Mouse (Mus musculus): ENCODE data around the gene H3f3b. TPM values are rescaled to one million over a fixed set of nuclear protein-coding genes. Genes with fewer than 3 reads are reported as not detected.
A peak's percentile ranks its signal among the peaks of the same experiment; 100 is the strongest.

Gene H3f3b
- polyA plus RNA-seq, 1 experiment from 2014 or later = 1,982 TPM

- Histone ChIP-seq H3K9me3 (ENCODE audit: control insufficient read depth, low read length) (no peaks in the 10 kb centered on the region), H3K4me3 (ENCODE audit: low read depth, low read length) (no peak overlapping the region), H3K9ac (ENCODE audit: low read length) (no peak overlapping the region), H3K36me3 (ENCODE audit: control insufficient read depth, insufficient read depth, low read length) (peaks cover 17% of the 10 kb centered on the region), H3K4me1 (ENCODE audit: control insufficient read depth, insufficient read depth, low read length) (no peaks in the 10 kb centered on the region; the same call in 1 of the 2 replicates), H3K27ac (ENCODE audit: low read depth, low read length) (no peak overlapping the region), H3K4me2 (no peak overlapping the region), H3K27me3 (ENCODE audit: control insufficient read depth, insufficient read depth, low read length) (no peaks in the 10 kb centered on the region)
- ATAC-seq (ENCODE audit: low FRiP score) (no peak), DNase-seq (ENCODE audit: low spot score, missing footprints) (peak; percentile 66)
- WGBS = 96% methylated on average over 3 of the region's 3 CpGs
Observed at GRCm38 (mm10) chr11:116036671-116037070, 8.9 kb upstream of the H3f3b start.

GRCm38 (mm10) chr11:116034584-116034983 lies 6.8 kb upstream of the H3f3b start:
- H3K4me3 ChIP-seq (ENCODE audit: low read depth, low read length) = no peak overlapping the region
- H3K9me3 ChIP-seq (ENCODE audit: control insufficient read depth, low read length) = no peaks in the 10 kb centered on the region
- WGBS = 93% methylated on average over 6 of the region's 6 CpGs
- peaks cover 8% of the 10 kb centered on the region for H3K4me1 ChIP-seq (ENCODE audit: control insufficient read depth, insufficient read depth, low read length)
- H3K27ac ChIP-seq (ENCODE audit: low read depth, low read length) = no peak overlapping the region
- H3K9ac ChIP-seq (ENCODE audit: low read length) = no peak overlapping the region
- no peak overlapping the region for H3K4me2 ChIP-seq
- H3K36me3 ChIP-seq (ENCODE audit: control insufficient read depth, insufficient read depth, low read length) = peaks cover 10% of the 10 kb centered on the region
- no peaks in the 10 kb centered on the region for H3K27me3 ChIP-seq (ENCODE audit: control insufficient read depth, insufficient read depth, low read length)
- DNase-seq (ENCODE audit: low spot score, missing footprints) (peak; percentile 54), ATAC-seq (ENCODE audit: low FRiP score) (no peak)

GRCm38 (mm10) chr11:116030898-116031845 lies 3.4 kb upstream of the H3f3b start:
- peaks cover 8% of the 10 kb centered on the region for H3K4me1 ChIP-seq (ENCODE audit: control insufficient read depth, insufficient read depth, low read length)
- H3K27me3 ChIP-seq (ENCODE audit: control insufficient read depth, insufficient read depth, low read length) = no peaks in the 10 kb centered on the region
- WGBS = 32% methylated on average over 14 of the region's 14 CpGs
- H3K4me2 ChIP-seq = peak overlapping the region; percentile 97
- H3K36me3 ChIP-seq (ENCODE audit: control insufficient read depth, insufficient read depth, low read length) = 0 out of 2 replicates have a peak, but pooled peaks cover 2% of the 10 kb centered on the region
- peak overlapping the region; percentile 79 for H3K4me3 ChIP-seq (ENCODE audit: low read depth, low read length)
- ATAC-seq (ENCODE audit: low FRiP score) (peak; percentile 24), DNase-seq (ENCODE audit: low spot score, missing footprints) (peak; percentile 94)
- H3K9me3 ChIP-seq (ENCODE audit: control insufficient read depth, low read length) = no peaks in the 10 kb centered on the region
- peak overlapping the region; percentile 95 for H3K9ac ChIP-seq (ENCODE audit: low read length)
- H3K27ac ChIP-seq (ENCODE audit: low read depth, low read length) = peak overlapping the region; percentile 95

- H3K4me1 ChIP-seq (ENCODE audit: control insufficient read depth, insufficient read depth, low read length) = peaks cover 8% of the 10 kb centered on the region
- no peaks in the 10 kb centered on the region for H3K9me3 ChIP-seq (ENCODE audit: control insufficient read depth, low read length)
- H3K4me2 ChIP-seq = peak within 1 kb of the TSS; percentile 97
- peak; percentile 100 for DNase-seq (ENCODE audit: low spot score, missing footprints)
- 0 out of 2 replicates have a peak, but pooled peaks cover 2% of the 10 kb centered on the region for H3K36me3 ChIP-seq (ENCODE audit: control insufficient read depth, insufficient read depth, low read length)
- ATAC-seq (ENCODE audit: low FRiP score) = peak; percentile 94
- H3K4me3 ChIP-seq (ENCODE audit: low read depth, low read length) = peak within 1 kb of the TSS; percentile 79
- H3K9ac ChIP-seq (ENCODE audit: low read length) = peak within 1 kb of the TSS; percentile 95
- peak within 1 kb of the TSS; percentile 95 for H3K27ac ChIP-seq (ENCODE audit: low read depth, low read length)
- under 1% methylated on average over 65 of the region's 67 CpGs for WGBS
- H3K27me3 ChIP-seq (ENCODE audit: control insufficient read depth, insufficient read depth, low read length) = no peaks in the 10 kb centered on the region
Observed at GRCm38 (mm10) chr11:116030088-116030897, 2.5 kb upstream of the H3f3b start, which contains the start of gene Unk. Unk (plus strand) TSS chr11:116030322.

- DNase-seq (ENCODE audit: low spot score, missing footprints) = peak; percentile 47
- Histone ChIP-seq H3K4me3 (ENCODE audit: low read depth, low read length) (peak overlapping the region; percentile 79), H3K36me3 (ENCODE audit: control insufficient read depth, insufficient read depth, low read length) (no peaks in the 10 kb centered on the region), H3K4me2 (peak overlapping the region; percentile 97), H3K9me3 (ENCODE audit: control insufficient read depth, low read length) (no peaks in the 10 kb centered on the region), H3K9ac (ENCODE audit: low read length) (peak overlapping the region; percentile 53; the same call in 1 of the 2 replicates), H3K27me3 (ENCODE audit: control insufficient read depth, insufficient read depth, low read length) (no peaks in the 10 kb centered on the region), H3K4me1 (ENCODE audit: control insufficient read depth, insufficient read depth, low read length) (peaks cover 8% of the 10 kb centered on the region), H3K27ac (ENCODE audit: low read depth, low read length) (no peak overlapping the region)
- ATAC-seq (ENCODE audit: low FRiP score) = no peak
- WGBS = 85% methylated on average over 6 of the region's 6 CpGs
Observed at GRCm38 (mm10) chr11:116029086-116029865, 1.5 kb upstream of the H3f3b start.

GRCm38 (mm10) chr11:116028177-116028865 lies 559 bp upstream of the H3f3b start:
- H3K27ac ChIP-seq (ENCODE audit: low read depth, low read length) = no peak overlapping the region
- no peak overlapping the region for H3K9ac ChIP-seq (ENCODE audit: low read length)
- DNase-seq (ENCODE audit: low spot score, missing footprints) (peak; percentile 26), ATAC-seq (ENCODE audit: low FRiP score) (no peak)
- no peak overlapping the region for H3K4me2 ChIP-seq
- no peaks in the 10 kb centered on the region for H3K27me3 ChIP-seq (ENCODE audit: control insufficient read depth, insufficient read depth, low read length)
- H3K4me1 ChIP-seq (ENCODE audit: control insufficient read depth, insufficient read depth, low read length) = peaks cover 8% of the 10 kb centered on the region
- H3K9me3 ChIP-seq (ENCODE audit: control insufficient read depth, low read length) = no peaks in the 10 kb centered on the region
- H3K36me3 ChIP-seq (ENCODE audit: control insufficient read depth, insufficient read depth, low read length) = no peaks in the 10 kb centered on the region
- H3K4me3 ChIP-seq (ENCODE audit: low read depth, low read length) = no peak overlapping the region
- WGBS = 82% methylated on average over 9 of the region's 9 CpGs

GRCm38 (mm10) chr11:116025056-116025845 lies 2.5 kb downstream of the H3f3b start:
- Histone ChIP-seq H3K9me3 (ENCODE audit: control insufficient read depth, low read length) (no peaks in the 10 kb centered on the region), H3K36me3 (ENCODE audit: control insufficient read depth, insufficient read depth, low read length) (no peaks in the 10 kb centered on the region), H3K4me3 (ENCODE audit: low read depth, low read length) (no peak overlapping the region), H3K27ac (ENCODE audit: low read depth, low read length) (no peak overlapping the region), H3K27me3 (ENCODE audit: control insufficient read depth, insufficient read depth, low read length) (no peaks in the 10 kb centered on the region), H3K9ac (ENCODE audit: low read length) (no peak overlapping the region), H3K4me1 (ENCODE audit: control insufficient read depth, insufficient read depth, low read length) (peaks cover 5% of the 10 kb centered on the region; the same call in 1 of the 2 replicates), H3K4me2 (no peak overlapping the region)
- ATAC-seq (ENCODE audit: low FRiP score) (no peak), DNase-seq (ENCODE audit: low spot score, missing footprints) (peak; percentile 78)
- 86% methylated on average over 3 of the region's 3 CpGs for WGBS

Data from midbrain, embryonic 11.5 days (tissue).